25 mouse cellular contexts compared by ENCODE assay signal in the genomic region with DNA sequence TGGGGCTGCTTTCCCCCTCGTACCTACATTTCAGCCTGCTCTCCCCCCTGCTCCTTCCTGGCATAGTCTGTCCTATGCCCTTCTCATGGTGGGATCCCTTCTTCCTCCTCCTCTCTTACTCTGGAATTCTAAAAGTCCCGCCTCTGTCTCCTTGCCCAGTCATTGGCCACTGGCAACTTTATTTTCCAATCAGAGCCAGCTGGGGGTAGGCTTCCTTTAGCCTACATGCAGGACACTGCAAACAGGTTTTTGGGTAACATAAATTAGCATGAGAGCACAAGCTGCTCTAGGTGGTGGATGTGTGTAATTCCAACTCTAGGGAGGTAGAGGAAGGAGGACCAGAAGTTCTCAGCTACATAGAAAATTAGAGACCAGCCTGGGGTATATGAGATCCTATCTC. TPM values are rescaled to one million over a fixed set of nuclear protein-coding genes. Genes with fewer than 3 reads are reported as not detected.
"Had no signal": no experiment of that assay in that cellular context is flagged by ENCODE, and none has a peak within 500 bp of the region (broad histone marks: within the 10 kb centered on the region; RNA-seq: fewer than 3 reads in every experiment).

No protein-coding gene starts in this region.

- H3K27ac ChIP-seq: kidney, postnatal 0 days; layer of hippocampus, adult 2 months; left cerebral cortex, adult 2 months; lung, embryonic 15.5 days; midbrain, embryonic 10.5 days; midbrain, embryonic 13.5 days; neural tube, embryonic 13.5 days; stomach, embryonic 15.5 days had no signal

- DNase-seq: kidney, adult 2 months; kidney, postnatal 25 days; layer of hippocampus, adult 9-11 months; layer of hippocampus, postnatal 36 days; liver, embryonic 13.5 days; lung, postnatal 10 days; lung, postnatal 36 days; retina, postnatal 1 day; right cerebral cortex, postnatal 25 days; spleen, adult 18-20 months; thymus, postnatal 14 days; thymus, postnatal 4 days had no signal

- H3K4me2 ChIP-seq: midbrain, embryonic 13.5 days; neural tube, embryonic 13.5 days; stomach, embryonic 15.5 days had no signal

- H3K9ac ChIP-seq: lung, embryonic 15.5 days; midbrain, embryonic 13.5 days; neural tube, embryonic 13.5 days; stomach, embryonic 15.5 days had no signal

- H3K36me3 ChIP-seq: liver, embryonic 13.5 days; lung, embryonic 15.5 days; midbrain, embryonic 10.5 days; midbrain, embryonic 13.5 days; neural tube, embryonic 13.5 days; stomach, embryonic 15.5 days had no signal

- ATAC-seq: midbrain, embryonic 13.5 days; midbrain, embryonic 16.5 days had no signal

- H3K4me3 ChIP-seq: layer of hippocampus, adult 2 months; left cerebral cortex, adult 2 months; lung, embryonic 15.5 days; midbrain, embryonic 10.5 days; midbrain, embryonic 13.5 days; myocyte; neural tube, embryonic 13.5 days; stomach, embryonic 15.5 days had no signal

- H3K27me3 ChIP-seq: liver, embryonic 13.5 days; lung, embryonic 15.5 days; megakaryocyte, embryonic 14.5 days; neural tube, embryonic 13.5 days; stomach, embryonic 15.5 days had no signal

- H3K9me3 ChIP-seq: liver, embryonic 13.5 days; lung, embryonic 15.5 days; midbrain, embryonic 10.5 days; midbrain, embryonic 13.5 days; neural tube, embryonic 13.5 days; stomach, embryonic 15.5 days had no signal

RNA-seq across cellular contexts. Expression of a gene that starts 44.1 kb away (rescaled TPM):
- total RNA-seq: monocyte, adult 5-6 weeks; neutrophil, adult 5-6 weeks had no signal
